Mouse (Mus musculus): ENCODE results near the gene Mrpl20.

Gene Mrpl20

DNA sequence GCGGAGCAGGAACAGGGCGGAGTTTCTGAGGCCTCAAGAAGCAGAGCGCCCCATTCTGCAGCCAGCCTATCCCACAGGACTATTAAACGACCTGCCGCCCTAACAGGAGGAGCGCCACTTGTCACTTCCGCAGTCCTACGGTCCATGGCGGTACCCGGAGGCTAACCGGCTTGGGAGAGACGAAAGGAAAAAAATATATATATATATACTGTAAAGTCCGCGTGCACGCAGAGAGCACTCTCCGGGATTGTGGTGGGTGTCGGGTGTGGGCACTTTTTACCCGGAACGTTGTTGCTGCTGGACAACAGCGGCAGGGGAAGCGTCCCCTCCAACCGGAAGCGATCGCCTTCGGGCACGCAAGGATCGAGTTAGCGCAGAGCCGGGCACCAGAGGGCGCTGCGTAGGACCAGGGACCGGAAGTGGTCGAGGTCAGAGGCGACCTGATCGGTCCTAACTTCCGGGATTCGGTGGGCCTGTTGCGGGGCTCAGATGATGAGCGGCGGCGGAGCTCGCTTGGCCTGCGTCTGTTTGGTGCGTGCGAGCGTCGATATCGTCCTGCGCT lies 28.6 kb downstream of the Mrpl20 start, which contains the start of gene Aurkaip1:
Gene Aurkaip1 (plus strand): TSS at position 68 of the 562 bp plus-strand sequence.
- in situ Hi-C loops (cut with MboI; ENCODE audit: low sequenced_read_pairs) = no loop called here

DNA sequence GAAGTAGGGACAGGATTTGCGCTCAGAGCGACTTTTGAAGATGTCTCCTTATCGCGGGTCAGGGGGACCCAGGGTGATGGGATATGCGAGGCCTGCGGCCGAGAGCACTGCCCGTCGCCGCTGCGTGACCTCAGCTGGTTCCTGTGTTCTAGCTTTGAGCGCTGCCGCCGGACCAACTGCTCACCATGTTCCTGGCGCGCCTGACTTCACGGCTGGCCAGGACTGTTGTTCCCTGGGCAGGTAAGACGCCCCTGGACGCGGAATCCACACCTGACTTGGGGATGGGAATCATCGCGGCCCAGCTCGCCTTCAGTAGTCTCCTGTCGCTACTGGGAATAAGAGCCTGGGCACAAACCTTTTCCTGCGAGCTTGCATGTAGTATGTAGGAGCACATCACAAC lies 29.2 kb downstream of the Mrpl20 start:
- in situ Hi-C loops (cut with MboI; ENCODE audit: low sequenced_read_pairs) = no loop called here

DNA sequence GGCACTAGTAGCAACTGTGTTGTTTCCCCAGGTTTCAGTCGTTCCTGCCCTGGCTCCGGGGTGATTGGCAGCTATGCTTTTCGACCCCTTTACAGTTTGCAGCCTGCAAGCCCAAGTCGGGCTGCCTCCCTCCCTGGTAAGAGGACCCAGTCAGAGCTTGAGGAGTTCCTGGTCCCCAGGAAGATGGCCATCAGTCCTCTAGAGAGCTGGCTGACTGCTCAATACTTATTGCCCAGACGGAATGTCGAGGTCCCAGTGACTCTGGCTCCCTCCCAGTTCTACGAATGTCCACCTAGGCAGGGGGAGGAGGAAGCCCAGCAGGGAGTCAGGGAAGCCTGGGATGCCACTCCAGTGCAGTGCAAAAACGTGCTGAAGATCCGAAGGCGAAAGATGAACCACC lies 29.6 kb downstream of the Mrpl20 start:
- in situ Hi-C loops (cut with MboI; ENCODE audit: low sequenced_read_pairs) = no loop called here

DNA sequence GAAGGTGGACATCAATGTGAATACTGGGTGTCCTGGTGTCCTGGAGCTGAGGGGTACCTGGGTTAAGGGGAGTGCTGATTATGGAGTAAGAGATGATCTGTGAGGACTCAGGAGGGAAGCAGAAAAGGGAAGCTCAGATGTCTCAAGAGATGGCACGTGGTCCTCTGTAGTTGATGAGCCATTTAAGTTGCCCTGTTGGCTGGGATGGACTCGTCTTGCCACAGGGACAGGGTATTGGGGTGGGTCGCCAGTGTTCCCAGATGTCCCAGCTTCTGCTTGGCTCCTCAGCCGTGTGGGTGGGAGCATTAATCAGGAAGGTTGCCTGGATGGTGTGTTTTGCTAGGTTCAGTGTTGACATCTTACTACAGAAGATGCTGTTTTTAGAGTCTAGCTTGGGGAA lies 30.6 kb downstream of the Mrpl20 start:
- in situ Hi-C loops (cut with MboI; ENCODE audit: low sequenced_read_pairs) = no loop called here

DNA sequence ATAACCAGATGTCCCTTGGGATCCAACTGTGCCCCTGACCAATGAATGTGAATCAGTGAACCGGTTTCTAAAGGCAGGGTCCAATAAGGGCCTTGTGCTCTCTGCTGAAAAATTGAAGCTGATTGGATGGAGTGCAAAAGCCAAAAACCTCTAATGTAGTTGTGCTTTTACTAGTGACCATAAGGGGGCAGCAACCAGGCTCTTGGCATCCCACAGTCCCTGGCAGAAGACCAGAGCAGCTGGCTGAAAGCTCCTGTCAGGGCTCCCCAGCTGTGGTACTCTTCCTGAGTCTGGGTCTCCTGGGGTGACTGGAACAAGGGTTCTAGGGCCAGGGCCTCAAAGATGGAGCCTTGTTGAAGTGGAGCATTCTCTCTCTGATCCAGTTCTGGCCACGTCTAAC lies 31.2 kb downstream of the Mrpl20 start:
- in situ Hi-C loops (cut with MboI; ENCODE audit: low sequenced_read_pairs) = no loop called here

DNA sequence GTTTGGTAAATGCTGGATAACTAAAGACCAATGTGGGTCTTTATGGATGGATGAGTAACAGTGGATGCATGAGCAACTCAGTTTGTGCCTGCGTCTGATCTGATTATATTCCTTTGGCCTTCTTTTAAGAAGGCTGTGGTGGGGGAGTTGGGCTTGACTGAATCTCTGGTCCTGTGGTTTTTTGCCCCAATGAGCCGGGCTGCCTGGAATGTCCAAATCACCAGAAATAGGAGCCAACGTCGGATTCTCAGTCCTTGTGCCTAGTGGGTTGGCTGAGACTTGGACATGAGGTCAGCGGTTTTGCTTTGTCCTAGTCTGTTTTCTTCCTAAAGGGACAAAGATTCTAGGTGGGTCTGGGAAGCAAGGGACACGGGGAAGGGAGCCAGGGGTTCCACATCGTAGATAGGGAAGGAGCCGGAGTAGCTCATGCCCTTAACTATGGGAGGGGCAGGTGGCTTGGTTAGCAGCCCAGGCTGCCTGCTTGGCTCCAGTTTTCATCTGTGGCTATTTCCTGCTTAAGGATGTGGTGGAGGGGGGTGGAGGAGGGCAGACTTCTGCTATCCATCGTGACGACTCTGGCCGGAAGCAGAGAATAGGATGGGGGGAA lies 34.8 kb downstream of the Mrpl20 start:
- in situ Hi-C loops (cut with MboI; ENCODE audit: low sequenced_read_pairs) = no loop called here

DNA sequence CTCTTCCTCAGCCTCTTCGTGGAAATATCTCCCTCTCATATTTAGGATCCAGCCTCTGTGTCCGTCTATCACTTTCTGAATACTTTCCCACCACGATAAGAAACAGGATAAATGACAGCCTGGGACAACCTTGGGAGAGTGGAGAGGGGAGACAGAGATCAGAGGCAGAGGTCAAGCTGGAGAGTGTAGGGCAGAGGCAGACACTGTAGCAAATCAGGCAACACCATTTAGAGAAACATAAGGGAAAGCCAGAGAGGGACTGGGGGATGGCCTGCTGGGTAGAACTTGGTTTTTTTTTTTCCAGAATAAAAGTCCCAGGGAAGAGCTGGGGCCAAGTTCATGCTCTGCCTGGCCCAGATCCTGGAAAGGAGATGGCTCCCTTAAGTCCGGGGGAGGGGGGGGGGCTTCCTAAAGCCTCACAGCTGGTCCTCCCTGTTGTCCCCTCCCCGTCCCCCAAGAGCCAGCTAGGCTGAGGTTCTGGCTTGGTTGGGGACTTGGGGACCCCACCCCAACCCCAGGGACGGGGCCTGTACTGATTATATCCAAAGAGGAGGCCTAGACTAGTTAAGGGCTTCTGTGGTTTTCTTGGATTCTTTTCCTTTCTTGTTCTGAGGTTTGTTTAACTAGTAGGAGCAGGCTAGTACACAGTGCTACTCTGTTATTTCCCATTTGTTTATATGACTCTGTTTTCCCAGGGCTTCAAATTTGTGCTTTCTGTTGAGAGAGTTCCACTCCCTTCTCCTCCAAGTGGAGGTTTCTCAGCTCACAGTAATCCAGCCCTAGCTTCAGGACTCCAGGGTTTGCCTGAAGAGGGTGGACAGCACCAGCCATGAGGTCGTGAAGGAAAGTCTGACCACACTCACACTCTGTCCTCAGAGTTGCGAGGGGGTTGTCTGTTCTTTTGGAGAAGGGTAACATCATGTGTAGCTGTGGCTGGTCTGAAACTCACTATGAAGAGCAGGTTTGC lies 35.8 kb downstream of the Mrpl20 start:
- in situ Hi-C loops (cut with MboI; ENCODE audit: low sequenced_read_pairs) = no loop called here

DNA sequence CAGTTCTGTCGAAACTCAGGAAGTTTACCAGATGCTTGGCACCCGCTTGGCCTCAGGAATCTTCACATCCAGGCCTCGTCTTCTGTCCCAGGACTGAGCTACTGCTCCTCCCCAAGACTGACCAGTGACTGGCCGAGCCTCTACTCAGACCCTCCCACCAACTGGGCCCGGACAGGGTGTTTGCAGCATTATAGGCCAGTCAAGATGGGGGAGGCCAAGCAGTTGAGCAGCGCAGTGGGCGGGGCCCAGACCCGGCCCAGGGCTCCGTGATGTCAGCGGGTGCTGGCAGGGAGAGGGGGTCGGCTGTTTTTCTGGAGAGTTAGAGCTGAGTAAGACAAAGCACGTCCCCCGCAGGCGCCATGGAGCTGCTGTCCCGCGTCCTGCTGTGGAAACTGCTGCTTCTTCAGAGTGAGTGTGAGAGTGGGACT lies 36.8 kb downstream of the Mrpl20 start, which contains the start of gene Mxra8:
Gene Mxra8 (plus strand): TSS at position 198 of the 428 bp plus-strand sequence.
- in situ Hi-C loops (cut with MboI; ENCODE audit: low sequenced_read_pairs) = no loop called here

DNA sequence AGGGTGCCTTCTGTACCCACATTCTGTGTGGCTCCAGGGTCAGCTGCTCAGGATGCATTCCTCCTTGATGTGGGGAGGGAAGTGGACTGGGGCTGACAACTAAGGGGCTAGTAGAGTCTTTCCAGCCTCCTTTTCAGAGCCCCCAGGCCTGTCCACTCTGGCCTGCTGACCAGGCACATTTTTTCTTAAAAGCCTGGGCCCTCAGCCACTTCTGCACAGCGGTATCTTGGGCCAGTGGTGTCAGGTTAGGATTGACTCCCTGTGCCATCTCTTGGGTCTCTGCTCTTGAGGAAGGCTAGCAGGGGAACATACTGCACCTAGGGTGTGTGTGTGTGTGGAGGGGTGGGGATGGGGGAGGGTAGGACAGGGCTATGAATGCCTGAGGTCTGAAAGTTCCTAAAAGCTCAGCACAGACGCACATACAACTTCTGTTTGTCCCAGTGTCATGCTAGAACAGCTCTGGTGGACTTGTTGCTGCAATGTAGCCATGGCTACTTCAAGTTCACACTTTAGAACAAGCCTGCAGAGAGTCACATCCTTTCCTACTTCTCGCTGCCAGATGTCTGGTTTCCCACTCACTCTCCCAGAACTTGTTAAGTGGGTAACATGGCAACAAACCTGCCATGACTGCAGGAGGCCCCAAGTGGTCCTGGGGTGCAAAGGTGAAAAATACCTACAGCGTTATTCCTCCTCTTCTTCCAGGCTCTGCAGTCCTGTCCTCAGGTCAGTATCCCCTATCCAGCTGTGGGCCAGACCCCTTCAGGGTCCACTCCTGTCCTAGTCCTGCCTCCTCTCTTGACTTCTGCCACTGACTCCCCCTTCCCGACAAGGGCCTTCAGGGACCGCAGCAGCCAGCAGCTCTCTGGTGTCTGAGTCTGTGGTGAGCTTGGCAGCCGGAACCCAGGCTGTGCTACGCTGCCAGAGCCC lies 37.7 kb downstream of the Mrpl20 start:
- in situ Hi-C loops (cut with MboI; ENCODE audit: low sequenced_read_pairs) = no loop called here

DNA sequence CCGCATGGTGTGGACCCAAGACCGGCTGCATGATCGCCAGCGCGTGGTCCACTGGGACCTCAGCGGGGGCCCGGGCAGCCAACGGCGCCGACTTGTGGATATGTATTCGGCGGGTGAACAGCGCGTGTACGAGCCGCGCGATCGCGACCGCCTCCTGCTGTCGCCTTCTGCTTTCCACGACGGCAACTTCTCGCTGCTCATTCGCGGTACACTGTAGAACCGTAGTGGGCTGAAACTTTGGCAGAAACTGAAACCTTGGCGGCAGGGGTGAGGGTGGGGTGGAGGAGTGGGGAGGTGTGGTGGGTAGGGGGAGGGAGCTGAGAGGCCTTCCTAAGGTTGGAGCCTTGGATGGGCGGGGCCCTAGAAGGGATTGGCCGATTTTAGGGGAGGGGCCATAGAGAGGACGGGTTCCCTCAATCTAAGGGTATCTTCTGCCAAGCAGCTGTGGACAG lies 38.4 kb downstream of the Mrpl20 start:
- in situ Hi-C loops (cut with MboI; ENCODE audit: low sequenced_read_pairs) = no loop called here

DNA sequence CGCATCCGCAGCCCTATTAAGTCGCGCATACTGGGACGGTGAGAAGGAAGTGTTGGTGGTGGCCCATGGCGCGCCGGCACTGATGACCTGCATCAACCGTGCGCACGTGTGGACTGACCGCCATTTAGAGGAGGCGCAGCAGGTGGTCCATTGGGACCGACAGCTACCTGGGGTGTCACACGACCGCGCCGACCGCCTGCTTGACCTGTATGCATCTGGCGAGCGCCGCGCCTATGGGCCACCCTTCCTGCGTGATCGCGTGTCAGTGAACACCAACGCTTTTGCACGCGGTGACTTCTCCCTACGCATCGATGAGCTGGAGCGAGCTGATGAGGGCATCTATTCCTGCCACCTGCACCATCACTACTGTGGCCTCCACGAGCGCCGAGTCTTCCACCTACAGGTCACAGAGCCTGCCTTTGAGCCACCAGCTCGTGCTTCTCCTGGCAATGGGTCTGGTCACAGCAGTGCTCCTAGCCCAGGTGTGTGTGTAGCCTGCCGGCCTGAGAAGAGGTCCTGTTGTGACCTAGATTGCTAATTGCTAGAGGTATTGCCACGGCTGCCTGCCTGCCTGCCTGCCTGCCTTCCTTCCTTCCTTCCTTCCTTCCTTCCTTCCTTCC lies 39.1 kb downstream of the Mrpl20 start:
- in situ Hi-C loops (cut with MboI; ENCODE audit: low sequenced_read_pairs) = no loop called here

DNA sequence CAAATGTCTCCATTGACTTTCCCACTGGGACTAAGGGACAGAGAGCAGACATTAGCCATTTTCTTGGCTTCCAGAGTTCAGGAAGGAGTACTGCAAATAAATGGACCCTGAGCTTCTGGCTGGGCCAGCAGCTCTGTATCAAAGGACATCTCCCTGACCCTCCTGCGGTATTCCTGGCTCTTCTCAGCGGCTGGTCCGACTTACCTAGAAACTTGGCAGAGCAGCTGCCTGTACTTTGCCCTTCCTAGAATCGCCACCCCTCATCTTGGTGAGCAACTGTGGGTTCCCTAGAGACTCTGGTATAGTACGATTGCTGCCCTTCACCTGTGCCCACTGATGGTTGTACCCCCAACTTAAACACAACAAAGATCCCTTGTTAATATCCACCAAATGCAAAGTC lies 40.6 kb downstream of the Mrpl20 start:
- in situ Hi-C loops (cut with MboI; ENCODE audit: low sequenced_read_pairs) = no loop called here

DNA sequence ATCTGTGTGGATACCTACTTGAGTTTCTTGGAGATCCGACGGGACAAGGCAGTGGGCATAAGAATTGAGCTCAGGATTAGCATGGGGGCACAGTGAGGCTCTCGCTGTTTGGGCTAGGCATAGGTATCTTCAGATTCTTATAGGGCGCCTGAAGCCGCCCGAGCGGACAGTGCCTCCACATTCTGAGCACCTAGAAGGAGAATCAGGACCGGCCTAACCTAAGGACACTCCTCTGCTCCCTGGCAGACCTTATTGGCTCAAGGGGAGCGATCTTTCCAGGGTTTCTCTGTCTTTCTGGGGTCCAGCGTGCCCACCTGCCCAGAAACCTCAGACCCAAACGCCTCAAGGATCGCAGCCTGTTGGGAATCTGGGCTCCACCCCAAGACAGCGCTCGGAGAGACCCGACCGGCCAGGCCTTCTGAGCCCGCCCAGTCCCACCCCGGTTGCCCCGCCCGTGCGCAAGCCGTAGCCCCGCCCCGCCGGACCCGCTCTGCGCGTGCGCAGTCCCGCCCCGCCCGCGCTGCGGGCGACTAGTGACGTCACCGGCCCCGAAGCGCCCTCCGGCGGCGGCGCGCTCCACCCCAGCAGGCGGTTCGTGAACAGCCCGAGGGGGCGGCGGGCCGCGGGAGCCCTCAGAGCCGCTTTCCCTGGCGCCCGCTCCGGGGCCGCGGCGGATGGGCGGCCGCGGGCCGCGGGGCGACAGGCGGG lies 44.3 kb downstream of the Mrpl20 start, which contains the start of gene Dvl1:
Gene Dvl1 (plus strand): TSS at position 532 of the 708 bp plus-strand sequence.
- in situ Hi-C loops (cut with MboI; ENCODE audit: low sequenced_read_pairs) = no loop called here

DNA sequence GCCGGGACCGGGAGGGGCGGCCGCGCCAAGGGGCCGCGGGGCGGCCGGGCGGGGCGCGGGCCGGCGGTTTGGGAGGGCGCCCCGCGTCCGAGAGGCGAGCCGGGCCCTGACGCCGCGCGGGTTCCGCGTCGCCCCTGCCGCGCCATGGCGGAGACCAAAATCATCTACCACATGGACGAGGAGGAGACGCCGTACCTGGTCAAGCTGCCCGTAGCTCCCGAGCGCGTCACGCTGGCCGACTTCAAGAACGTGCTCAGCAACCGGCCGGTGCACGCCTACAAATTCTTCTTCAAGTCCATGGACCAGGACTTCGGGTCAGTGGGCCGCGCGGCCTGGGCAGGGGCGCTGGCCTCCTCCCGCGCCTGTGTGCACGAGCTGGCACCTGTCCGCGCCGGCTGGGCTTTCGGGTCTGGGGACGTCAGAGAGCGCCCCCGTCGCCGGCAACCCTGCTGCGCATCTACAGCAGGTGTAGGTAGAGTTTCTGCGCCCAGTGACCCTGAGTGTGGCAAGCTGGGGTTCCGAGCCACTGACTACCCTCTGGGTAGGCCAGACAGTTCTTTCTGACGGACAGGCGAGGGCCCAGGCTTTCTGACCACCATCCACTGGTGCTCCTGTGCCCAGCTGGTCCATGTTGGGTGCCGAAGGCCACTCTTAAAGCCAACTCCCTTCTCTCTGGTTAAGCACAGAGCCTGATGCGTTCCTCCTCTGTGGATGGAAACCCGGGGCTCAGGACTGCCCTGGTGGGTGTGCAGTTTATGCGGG lies 45.1 kb downstream of the Mrpl20 start:
- in situ Hi-C loops (cut with MboI; ENCODE audit: low sequenced_read_pairs) = no loop called here

DNA sequence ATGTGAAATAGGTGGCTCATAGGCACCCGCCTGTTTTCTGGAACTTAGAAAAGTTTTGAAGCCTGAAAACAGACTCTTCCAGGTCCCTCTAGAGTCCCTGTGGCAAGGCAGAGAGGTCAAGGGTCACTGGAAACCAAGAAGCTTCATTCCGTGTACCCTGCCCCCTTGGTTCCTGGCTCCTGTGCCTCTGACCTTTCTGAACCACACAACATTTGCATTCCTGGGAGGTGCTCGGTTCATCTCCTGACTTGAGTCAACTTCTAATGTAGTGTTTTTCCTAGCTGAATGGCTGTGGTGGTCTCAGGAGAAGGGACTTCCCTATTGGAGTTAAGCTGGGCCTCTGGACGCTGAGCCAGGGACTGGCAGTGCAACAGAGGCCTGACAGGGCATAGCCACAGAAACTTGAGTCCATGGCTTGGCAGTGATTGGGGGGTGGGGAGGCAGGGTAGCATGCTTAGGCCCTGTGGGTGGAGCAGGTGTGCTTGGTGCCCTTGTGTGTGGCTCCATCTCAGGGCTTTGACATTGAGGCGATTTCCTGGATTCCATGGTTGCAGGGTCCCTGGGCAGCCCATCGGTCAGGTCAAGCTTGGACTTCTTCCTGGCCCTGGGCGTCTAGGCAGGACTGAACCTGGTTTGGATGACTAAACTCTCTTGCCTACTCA lies 45.9 kb downstream of the Mrpl20 start:
- in situ Hi-C loops (cut with MboI; ENCODE audit: low sequenced_read_pairs) = no loop called here

DNA sequence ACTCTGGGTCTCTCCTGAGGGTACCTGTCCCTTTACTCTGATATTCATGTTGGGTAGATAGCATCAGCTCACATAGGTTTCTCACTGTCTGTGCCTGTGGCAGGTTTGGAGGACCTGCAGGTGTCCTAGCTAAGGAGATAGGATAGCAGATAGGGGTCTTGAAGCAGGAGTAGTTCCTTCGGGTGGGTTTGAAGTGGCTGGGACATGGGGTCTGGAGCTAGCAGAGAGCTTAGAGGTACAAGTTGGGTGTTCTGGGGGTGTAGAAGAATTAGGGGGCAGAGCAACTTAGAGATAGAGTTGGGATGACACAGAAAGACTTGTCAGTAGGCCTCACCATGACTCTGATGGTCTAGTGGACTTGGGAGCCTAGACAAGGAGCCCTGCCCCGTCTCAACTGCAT lies 46.7 kb downstream of the Mrpl20 start:
- in situ Hi-C loops (cut with MboI; ENCODE audit: low sequenced_read_pairs) = no loop called here

DNA sequence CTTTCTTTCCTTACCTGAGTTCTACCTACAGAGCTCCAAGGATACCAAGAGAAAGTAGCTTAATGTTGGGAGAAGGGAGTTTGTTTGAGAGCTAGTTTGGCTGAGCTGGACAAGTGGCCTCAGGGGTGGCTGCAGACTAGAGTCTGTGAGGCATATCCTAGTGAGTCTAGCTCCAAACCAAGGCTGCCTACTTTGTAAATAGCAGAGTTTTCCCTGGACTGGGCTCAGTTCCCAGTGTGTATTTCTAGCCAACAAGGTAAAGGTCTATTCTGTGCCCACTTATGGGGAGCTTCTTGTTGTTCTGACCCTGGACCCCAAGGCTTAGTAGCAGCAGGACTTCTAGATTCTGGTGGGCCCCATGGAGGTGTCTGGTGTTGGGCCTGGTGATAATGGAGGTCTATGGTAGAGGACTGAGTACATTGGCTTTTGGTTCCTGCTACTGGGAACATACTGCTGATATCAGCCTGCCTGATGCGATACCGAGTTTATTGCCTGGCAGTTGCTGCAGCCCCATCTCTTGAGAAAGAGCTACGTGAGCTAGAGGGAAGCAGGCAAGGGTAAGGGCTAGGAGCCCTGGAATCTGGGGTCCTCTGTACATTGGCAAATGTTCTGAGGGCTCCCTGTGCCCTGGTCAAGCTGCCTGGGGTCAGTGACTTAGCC lies 47.2 kb downstream of the Mrpl20 start:
- in situ Hi-C loops (cut with MboI; ENCODE audit: low sequenced_read_pairs) = no loop called here

DNA sequence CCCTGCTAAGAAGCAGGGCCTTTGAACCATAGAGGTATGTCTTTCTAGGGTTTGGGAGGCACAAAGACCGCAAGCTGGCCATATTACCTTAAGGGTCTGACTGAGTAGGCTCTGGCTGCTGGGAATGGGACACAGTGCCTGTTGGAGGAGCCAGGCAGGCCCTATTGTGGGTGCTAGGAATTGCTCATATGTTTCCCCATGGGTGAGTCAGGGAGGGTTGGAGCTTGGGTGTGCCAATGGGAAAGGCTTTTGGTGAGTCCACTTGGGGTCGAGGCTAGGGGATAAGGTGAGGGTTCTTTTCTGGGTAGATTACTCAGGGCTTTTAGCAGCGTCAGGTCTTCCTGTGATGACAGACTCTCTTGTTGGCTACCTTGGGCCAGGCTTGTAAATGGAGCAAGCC lies 48.7 kb downstream of the Mrpl20 start:
- in situ Hi-C loops (cut with MboI; ENCODE audit: low sequenced_read_pairs) = no loop called here
